Comparison of ENCODE assay signal across 31 mouse cellular contexts in genomic region chr8:43329913-43330705, GRCm38 (mm10). TPM values are rescaled to one million over a fixed set of nuclear protein-coding genes. Genes with fewer than 3 reads are reported as not detected.
"Had no signal": no experiment of that assay in that cellular context is flagged by ENCODE, and none has a peak within 500 bp of the region (broad histone marks: within the 10 kb centered on the region; RNA-seq: fewer than 3 reads in every experiment).

No protein-coding gene starts in this region.

- H3K4me1 ChIP-seq: heart, embryonic 13.5 days; heart, embryonic 15.5 days; hindbrain, embryonic 10.5 days; hindbrain, embryonic 12.5 days; intestine, embryonic 15.5 days; limb, embryonic 13.5 days; limb, embryonic 15.5 days; liver, embryonic 12.5 days had no signal

- H3K4me3 ChIP-seq: heart, embryonic 13.5 days; heart, embryonic 15.5 days; hindbrain, embryonic 10.5 days; hindbrain, embryonic 12.5 days; intestine, embryonic 15.5 days; layer of hippocampus, adult 2 months; limb, embryonic 13.5 days; limb, embryonic 15.5 days; liver, embryonic 12.5 days had no signal

- DNase-seq: gastrocnemius, postnatal 14 days; gastrocnemius, postnatal 36 days; heart, adult 18-20 months; heart, postnatal 14 days; heart, postnatal 4 days; kidney, adult 18-20 months; kidney, adult 8-10 months; kidney, postnatal 10 days; kidney, postnatal 25 days; kidney, postnatal 4 days; left cerebral cortex, postnatal 4 days had no signal

- H3K36me3 ChIP-seq: heart, embryonic 13.5 days; heart, embryonic 15.5 days; hindbrain, embryonic 10.5 days; hindbrain, embryonic 12.5 days; intestine, embryonic 15.5 days; limb, embryonic 13.5 days; limb, embryonic 15.5 days; liver, embryonic 12.5 days had no signal

- H3K9ac ChIP-seq: heart, embryonic 13.5 days; heart, embryonic 15.5 days; hindbrain, embryonic 12.5 days; hindbrain, embryonic 14.5 days; intestine, embryonic 15.5 days; limb, embryonic 13.5 days; limb, embryonic 15.5 days; liver, embryonic 12.5 days; liver, embryonic 14.5 days had no signal

- ATAC-seq: hindbrain, embryonic 16.5 days; inflammation-experienced regulatory T-cells, adult 6 months; intestine, embryonic 15.5 days; intestine, postnatal 0 days; liver, embryonic 12.5 days had no signal

- H3K4me2 ChIP-seq: heart, embryonic 11.5 days; heart, embryonic 13.5 days; heart, embryonic 15.5 days; hindbrain, embryonic 12.5 days; hindbrain, embryonic 14.5 days; intestine, embryonic 15.5 days; limb, embryonic 13.5 days; limb, embryonic 15.5 days; liver, embryonic 12.5 days had no signal

- H3K27me3 ChIP-seq: heart, embryonic 13.5 days; heart, embryonic 15.5 days; hindbrain, embryonic 12.5 days; intestine, embryonic 15.5 days; limb, embryonic 13.5 days; limb, embryonic 15.5 days; liver, embryonic 12.5 days had no signal

- H3K27ac ChIP-seq: heart, embryonic 13.5 days; heart, embryonic 15.5 days; hindbrain, embryonic 10.5 days; hindbrain, embryonic 12.5 days; hindbrain, embryonic 14.5 days; intestine, embryonic 15.5 days; layer of hippocampus, adult 2 months; limb, embryonic 13.5 days; limb, embryonic 15.5 days; liver, embryonic 12.5 days; liver, embryonic 14.5 days had no signal

- H3K9me3 ChIP-seq: heart, embryonic 13.5 days; heart, embryonic 15.5 days; hindbrain, embryonic 10.5 days; intestine, embryonic 15.5 days; limb, embryonic 15.5 days; liver, embryonic 12.5 days had no signal

RNA-seq across cellular contexts. Expression of gene Zfp42, which starts 23.3 kb away (rescaled TPM):
- polyA plus RNA-seq: gonadal fat pad, adult 2 months; heart, embryonic 11.5 days; heart, embryonic 13.5 days; heart, embryonic 15.5 days; heart, postnatal 0 days; hindbrain, embryonic 10.5 days; hindbrain, embryonic 12.5 days; hindbrain, embryonic 14.5 days; hindbrain, embryonic 16.5 days; inflammation-experienced regulatory T-cells, adult 6 months; intestine, embryonic 15.5 days; intestine, postnatal 0 days; kidney, embryonic 14.5 days; kidney, embryonic 16.5 days; limb, embryonic 15.5 days; liver, adult 2 months; liver, embryonic 12.5 days; liver, embryonic 14.5 days had no signal
